Mouse (Mus musculus) adrenal gland, adult (tissue): ENCODE results near the gene Phf1.

Experiments
- DNase-seq, 2 experiments: peaks; one replicate each; pipeline ENCODE4 v3.0.0; 2022 to 2023; ENCODE audit warnings: low spot score in 1 of 2; ENCODE audit not compliant: inconsistent age in 2 of 2

Gene Phf1

GRCm38 (mm10) chr17:26949866-26950265, 17.0 kb downstream of the Phf1 start:
- DNase-seq = peak in 1 of 2 experiments; percentile 40

- DNase-seq = no peak
These were observed 17.9 kb downstream of the Phf1 start for GRCm38 (mm10) chr17:26950560-26951288.

DNA sequence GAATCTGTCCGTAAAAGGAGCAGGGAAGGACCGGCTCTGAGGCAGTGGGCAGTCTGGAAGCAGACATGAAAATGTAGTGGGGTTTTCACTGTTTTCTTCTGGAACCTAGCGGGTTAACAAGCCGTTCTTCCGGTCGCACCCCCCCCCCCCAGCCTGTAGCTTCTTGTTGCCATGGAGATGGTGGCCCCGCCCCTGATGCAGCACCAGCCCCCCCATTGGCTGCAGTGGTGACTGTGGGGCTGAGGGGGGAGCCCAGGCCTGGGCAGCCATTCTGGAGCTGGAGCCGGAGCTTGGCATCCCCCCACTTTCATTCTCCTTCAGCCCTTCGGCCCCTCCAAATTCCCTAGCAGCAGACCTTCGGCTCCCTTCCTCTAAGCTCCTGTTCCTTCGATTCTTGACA, 18.6 kb downstream of the Phf1 start:
- peak; percentile 71 to 83 for DNase-seq

- DNase-seq = peak in 1 of 2 experiments; percentile 47
These were observed 19.4 kb downstream of the Phf1 start for GRCm38 (mm10) chr17:26951952-26952877.

- DNase-seq = peak in 1 of 2 experiments; percentile 48
These were observed 20.3 kb downstream of the Phf1 start for GRCm38 (mm10) chr17:26953201-26953600.

DNA sequence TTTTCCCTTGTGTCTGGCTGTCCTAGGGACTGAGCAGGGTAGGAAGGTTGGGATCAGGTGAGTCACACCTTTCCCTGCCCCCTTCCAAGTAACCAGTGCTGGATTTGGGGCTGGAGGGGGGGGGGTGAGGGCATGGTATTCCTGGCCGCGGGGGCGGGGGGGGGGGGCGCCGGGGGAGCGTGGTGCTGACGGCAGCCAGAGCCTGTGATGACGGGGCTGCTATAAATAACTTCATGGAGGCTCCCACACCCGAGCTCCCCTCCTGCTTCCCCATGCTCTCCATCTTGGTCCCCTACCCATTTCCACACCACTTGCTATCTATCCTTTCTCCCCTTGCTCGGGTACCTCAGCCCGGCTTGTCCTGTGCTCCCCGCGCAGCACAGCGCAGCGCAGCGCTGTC, 20.9 kb downstream of the Phf1 start:
- DNase-seq = no peak

DNA sequence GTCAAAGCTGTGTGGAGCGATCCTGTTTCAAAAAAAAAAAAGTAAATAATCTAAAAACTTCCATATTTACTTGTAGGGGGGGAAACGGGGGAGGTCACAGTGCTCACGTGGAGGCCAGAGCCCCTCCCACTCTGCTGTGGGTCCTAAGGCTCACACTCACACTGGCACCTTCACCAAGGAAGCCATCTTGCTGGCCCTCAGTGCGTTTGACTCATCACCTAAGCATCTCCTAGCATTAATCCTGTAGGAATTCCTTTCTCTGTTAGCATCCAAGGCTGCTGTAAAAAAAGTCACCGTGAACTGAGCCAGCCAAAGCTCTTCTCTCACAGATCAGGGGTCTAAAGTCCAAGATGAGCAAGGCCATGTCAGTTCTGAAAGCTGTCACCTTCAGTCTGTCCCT, 23.5 kb downstream of the Phf1 start:
- DNase-seq = peak in 1 of 2 experiments; percentile 63

DNA sequence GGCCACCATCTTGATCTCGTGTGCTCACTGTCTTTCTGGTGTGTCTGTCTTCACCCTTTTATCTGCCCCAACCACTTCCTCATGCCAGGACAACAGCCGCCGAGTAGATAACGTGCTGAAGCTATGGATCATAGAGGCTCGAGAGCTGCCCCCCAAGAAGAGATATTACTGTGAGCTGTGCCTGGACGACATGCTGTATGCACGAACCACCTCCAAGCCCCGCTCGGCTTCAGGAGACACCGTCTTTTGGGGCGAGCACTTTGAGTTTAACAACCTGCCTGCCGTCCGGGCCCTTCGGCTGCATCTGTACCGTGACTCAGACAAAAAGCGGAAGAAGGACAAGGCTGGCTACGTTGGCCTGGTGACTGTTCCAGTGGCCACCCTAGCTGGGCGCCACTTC, 24.0 kb downstream of the Phf1 start:
- peak in 1 of 2 experiments; percentile 39 for DNase-seq

- peak in 1 of 2 experiments; percentile 4 for DNase-seq
These were observed 25.0 kb downstream of the Phf1 start for GRCm38 (mm10) chr17:26957872-26958271.

GRCm38 (mm10) chr17:26958880-26959279, 26.0 kb downstream of the Phf1 start:
- no peak for DNase-seq

GRCm38 (mm10) chr17:26959815-26960214, 27.0 kb downstream of the Phf1 start:
- DNase-seq = no peak

DNA sequence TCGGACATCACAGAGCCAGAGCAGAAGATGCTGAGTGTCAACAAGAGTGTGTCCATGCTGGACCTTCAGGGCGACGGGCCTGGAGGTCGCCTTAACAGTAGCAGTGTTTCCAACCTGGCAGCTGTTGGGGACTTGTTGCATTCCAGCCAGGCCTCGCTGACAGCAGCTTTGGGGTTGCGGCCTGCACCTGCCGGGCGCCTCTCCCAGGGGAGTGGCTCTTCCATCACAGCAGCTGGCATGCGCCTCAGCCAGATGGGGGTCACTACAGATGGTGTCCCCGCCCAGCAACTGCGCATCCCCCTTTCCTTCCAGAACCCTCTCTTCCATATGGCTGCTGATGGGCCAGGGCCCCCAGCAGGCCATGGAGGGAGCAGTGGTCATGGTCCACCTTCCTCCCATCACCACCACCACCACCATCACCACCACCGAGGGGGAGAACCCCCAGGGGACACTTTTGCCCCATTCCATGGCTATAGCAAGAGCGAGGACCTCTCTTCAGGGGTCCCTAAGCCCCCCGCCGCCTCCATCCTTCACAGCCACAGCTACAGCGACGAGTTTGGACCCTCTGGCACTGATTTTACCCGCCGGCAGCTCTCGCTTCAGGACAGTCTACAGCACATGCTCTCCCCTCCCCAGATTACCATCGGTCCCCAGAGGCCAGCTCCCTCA, 28.9 kb downstream of the Phf1 start:
- DNase-seq = no peak

- DNase-seq = no peak
These were observed 34.1 kb downstream of the Phf1 start for GRCm38 (mm10) chr17:26966993-26967392.

DNA sequence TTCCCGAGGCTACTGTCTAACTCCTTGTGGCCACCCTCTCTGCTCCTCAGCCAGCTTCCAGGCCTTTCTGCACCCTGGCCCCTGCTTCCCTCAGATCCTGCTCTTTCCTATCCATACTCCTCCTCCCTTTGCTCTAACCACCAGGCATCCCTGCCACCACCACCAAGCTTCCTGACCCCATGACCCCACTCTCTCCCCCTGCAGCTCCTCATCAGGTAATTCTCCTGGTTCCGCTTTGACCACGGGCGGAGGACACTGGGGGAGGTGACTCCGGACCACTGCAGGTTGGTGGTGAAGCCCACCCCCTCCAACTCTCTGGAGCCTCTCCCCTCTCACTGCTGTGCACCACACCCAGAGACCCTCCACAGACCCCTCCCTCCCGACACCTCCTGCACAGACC, 34.6 kb downstream of the Phf1 start:
- no peak for DNase-seq

DNA sequence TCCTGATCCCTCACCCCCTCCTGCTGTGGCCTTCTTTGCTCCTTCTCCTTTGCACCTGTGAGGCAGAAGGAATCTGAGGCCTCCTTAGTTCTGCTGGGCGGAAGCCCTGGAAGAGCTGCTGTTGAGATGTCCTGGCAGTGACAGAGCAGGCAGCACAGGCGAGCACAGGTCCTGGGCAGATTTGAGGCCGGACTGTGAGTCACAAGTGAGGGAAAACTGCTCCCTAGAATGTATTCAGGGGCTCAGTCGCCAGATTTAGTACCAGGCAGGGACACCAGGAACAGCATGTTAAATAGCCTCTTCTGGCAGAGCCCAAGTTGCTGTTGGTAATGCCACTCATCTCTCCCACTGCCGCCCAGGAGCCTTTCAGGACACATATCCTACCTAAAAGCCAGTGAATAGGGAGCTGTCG, 35.4 kb downstream of the Phf1 start:
- no peak for DNase-seq

DNA sequence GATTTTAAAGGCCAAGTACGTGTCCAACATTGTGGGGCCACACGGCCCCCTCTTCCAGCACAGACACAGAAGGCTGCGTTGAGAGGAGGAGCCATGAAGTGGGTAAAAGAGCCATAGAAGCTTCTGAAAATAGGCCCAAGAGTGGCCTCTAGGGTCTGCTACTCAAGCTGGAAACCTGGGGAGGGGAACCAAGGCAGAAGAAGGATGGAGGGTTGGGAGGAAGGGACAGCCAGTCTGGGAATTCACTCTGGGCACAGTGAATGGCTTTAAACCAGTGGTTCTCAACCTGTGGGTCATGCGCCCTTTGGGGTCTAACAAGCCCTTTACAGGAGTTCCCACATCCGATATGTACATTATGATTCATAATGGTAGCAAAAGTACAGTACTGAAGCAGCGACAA, 36.4 kb downstream of the Phf1 start:
- DNase-seq = no peak

DNA sequence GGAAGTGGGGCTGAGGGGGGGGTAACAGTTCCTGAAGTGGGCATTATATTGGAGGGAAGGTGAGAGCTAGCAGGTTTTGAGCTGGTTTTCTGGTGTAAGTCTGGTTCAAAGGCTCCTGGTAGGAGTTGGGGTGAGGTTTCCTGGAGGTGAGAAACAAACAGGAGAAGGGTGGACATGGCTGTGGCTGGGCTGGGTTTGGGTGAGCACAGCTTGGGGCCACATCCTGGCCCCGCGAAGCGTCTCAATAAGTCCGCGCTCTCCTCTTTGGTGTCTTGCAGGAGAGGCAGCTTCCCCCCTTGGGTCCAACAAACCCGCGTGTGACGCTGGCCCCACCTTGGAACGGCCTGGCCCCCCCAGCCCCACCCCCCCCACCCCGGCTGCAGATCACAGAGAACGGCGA, 37.4 kb downstream of the Phf1 start:
- no peak for DNase-seq

- DNase-seq = no peak
These were observed 38.5 kb downstream of the Phf1 start for GRCm38 (mm10) chr17:26971247-26971905.

GRCm38 (mm10) chr17:26972107-26972506, 39.3 kb downstream of the Phf1 start:
- no peak for DNase-seq

GRCm38 (mm10) chr17:26972703-26973574, 40.1 kb downstream of the Phf1 start, which contains the start of gene Zbtb9:
TSS of gene Zbtb9 (plus strand) at chr17:26973167.
- peak; percentile 97 to 98 for DNase-seq
